Mouse (Mus musculus): Measurements from ENCODE around the gene Cflar. TPM values are rescaled to one million over a fixed set of nuclear protein-coding genes. Genes with fewer than 3 reads are reported as not detected.
"Not testable (repeated sequence)": the region's sequence is repeated elsewhere in the genome, so short reads cannot be mapped to it uniquely, and the experiment has no call there.

Cflar gene
- total RNA-seq, 2 experiments from 2014 or later: 24.8 to 28.1 TPM

GRCm38 (mm10) chr1:58710043-58710442 is 1.3 kb upstream of the Cflar start:
- intact Hi-C loops (cut with DNase I); DNase-seq (ENCODE audit: extremely low spot score in 1 of 2, low spot score in 2 of 2): not testable (repeated sequence)

GRCm38 (mm10) chr1:58710711-58711364 is 470 bp upstream of the Cflar start:
- DNase-seq (ENCODE audit: extremely low spot score in 1 of 2, low spot score in 2 of 2): no peak
- intact Hi-C loops (cut with DNase I): no loop called here

- no peak for DNase-seq (ENCODE audit: extremely low spot score in 1 of 2, low spot score in 2 of 2)
- intact Hi-C loops (cut with DNase I): no loop called here
These were observed 1.1 kb downstream of the Cflar start for GRCm38 (mm10) chr1:58712076-58713061.

GRCm38 (mm10) chr1:58713081-58713892 is 2.0 kb downstream of the Cflar start:
- intact Hi-C loops (cut with DNase I): no loop called here
- peak; percentile 44 to 78 for DNase-seq (ENCODE audit: extremely low spot score in 1 of 2, low spot score in 2 of 2)

- peak in 1 of 2 experiments; percentile 74 for DNase-seq (ENCODE audit: extremely low spot score in 1 of 2, low spot score in 2 of 2)
- intact Hi-C loops (cut with DNase I): no loop called here
These were observed 2.6 kb downstream of the Cflar start for GRCm38 (mm10) chr1:58713893-58714231.

- DNase-seq (ENCODE audit: extremely low spot score in 1 of 2, low spot score in 2 of 2): no peak
- intact Hi-C loops (cut with DNase I): no loop called here
These were observed 3.1 kb downstream of the Cflar start for GRCm38 (mm10) chr1:58714361-58714760.

- DNase-seq (ENCODE audit: extremely low spot score in 1 of 2, low spot score in 2 of 2): no peak
- intact Hi-C loops (cut with DNase I): no loop called here
These were observed 4.2 kb downstream of the Cflar start for GRCm38 (mm10) chr1:58715536-58715935.

GRCm38 (mm10) chr1:58716162-58716882 is 5.0 kb downstream of the Cflar start:
- no peak for DNase-seq (ENCODE audit: extremely low spot score in 1 of 2, low spot score in 2 of 2)
- intact Hi-C loops (cut with DNase I): no loop called here

- DNase-seq (ENCODE audit: extremely low spot score in 1 of 2, low spot score in 2 of 2): no peak
- intact Hi-C loops (cut with DNase I): no loop called here
These were observed 5.5 kb downstream of the Cflar start for GRCm38 (mm10) chr1:58716883-58717220.

GRCm38 (mm10) chr1:58717589-58718270 is 6.4 kb downstream of the Cflar start:
- intact Hi-C loops (cut with DNase I): no loop called here
- no peak for DNase-seq (ENCODE audit: extremely low spot score in 1 of 2, low spot score in 2 of 2)

- intact Hi-C loops (cut with DNase I): no loop called here
- no peak for DNase-seq (ENCODE audit: extremely low spot score in 1 of 2, low spot score in 2 of 2)
These were observed 8.1 kb downstream of the Cflar start for GRCm38 (mm10) chr1:58719356-58719945.

- DNase-seq (ENCODE audit: extremely low spot score in 1 of 2, low spot score in 2 of 2): no peak
- intact Hi-C loops (cut with DNase I): no loop called here
These were observed 8.8 kb downstream of the Cflar start for GRCm38 (mm10) chr1:58720090-58720489.

GRCm38 (mm10) chr1:58720988-58721387 is 9.7 kb downstream of the Cflar start:
- no peak for DNase-seq (ENCODE audit: extremely low spot score in 1 of 2, low spot score in 2 of 2)
- intact Hi-C loops (cut with DNase I): no loop called here

GRCm38 (mm10) chr1:58722115-58722938 is 11.0 kb downstream of the Cflar start:
- intact Hi-C loops (cut with DNase I): no loop called here
- no peak for DNase-seq (ENCODE audit: extremely low spot score in 1 of 2, low spot score in 2 of 2)

GRCm38 (mm10) chr1:58723062-58723808 is 11.9 kb downstream of the Cflar start:
- intact Hi-C loops (cut with DNase I): no loop called here
- no peak for DNase-seq (ENCODE audit: extremely low spot score in 1 of 2, low spot score in 2 of 2)

- intact Hi-C loops (cut with DNase I): no loop called here
- no peak for DNase-seq (ENCODE audit: extremely low spot score in 1 of 2, low spot score in 2 of 2)
These were observed 12.6 kb downstream of the Cflar start for GRCm38 (mm10) chr1:58723809-58724405.
